Mouse (Mus musculus) urinary bladder, postnatal 4 days (tissue): ENCODE measurements at regions not wholly inside any gene's neighbourhood (a gene's known extent, or its start where the extent isn't known, plus 50 kb on each side); places are given as distances from the start of the nearest gene placed in this dataset.
"Not testable (repeated sequence)": the region's sequence is repeated elsewhere in the genome, so short reads cannot be mapped to it uniquely, and the experiment has no call there.

ENCODE experiments used
- DNase-seq, 2 experiments: peaks; one replicate each; pipeline ENCODE4 v3.0.0; 2021 to 2022; ENCODE audit warnings: low spot score in 2 of 2

GRCm38 (mm10) chr14:53723611-53724010, 530.3 kb downstream of the Dad1 start:
- not testable (repeated sequence) for DNase-seq

DNA sequence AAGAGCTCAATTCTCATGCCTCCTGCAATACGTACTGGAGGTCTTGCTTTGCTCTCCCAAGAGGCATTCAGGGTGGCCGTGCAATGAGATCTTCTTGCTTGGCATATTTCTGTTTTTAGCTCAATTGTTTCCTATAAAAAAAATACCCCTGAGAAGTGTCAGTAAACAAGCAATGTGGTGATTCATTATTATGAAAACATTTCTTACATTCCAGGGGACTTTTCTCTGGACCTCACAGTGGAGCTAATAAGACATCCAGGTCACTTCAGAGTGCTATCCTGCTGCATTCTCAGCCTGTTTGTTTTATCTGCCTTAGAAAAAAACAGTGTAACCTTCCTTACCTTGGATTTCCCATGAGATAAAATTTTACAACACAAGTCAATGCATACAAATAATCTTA, 532.0 kb downstream of the Dad1 start:
- not testable (repeated sequence) for DNase-seq

GRCm38 (mm10) chr14:53709627-53710026, 544.3 kb downstream of the Dad1 start:
- not testable (repeated sequence) for DNase-seq

DNA sequence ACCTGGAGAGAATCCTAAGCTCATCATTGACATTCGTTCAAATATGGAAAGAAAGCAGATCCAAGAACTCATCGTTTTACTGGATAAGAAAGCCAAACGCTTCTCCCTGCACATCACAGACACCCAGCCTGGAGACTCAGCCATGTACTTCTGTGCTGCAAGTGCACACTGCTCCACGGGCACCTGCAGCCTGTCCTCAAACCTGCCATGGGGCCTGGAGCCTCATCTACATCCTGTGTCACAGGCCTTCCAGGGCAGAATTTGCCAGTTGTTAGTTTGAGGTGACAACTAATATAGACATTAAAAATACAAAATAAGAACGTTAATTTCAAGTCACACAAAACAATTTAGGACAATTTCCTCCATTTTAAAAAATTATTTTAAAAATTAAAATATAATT, 549.6 kb downstream of the Dad1 start:
- not testable (repeated sequence) for DNase-seq

DNA sequence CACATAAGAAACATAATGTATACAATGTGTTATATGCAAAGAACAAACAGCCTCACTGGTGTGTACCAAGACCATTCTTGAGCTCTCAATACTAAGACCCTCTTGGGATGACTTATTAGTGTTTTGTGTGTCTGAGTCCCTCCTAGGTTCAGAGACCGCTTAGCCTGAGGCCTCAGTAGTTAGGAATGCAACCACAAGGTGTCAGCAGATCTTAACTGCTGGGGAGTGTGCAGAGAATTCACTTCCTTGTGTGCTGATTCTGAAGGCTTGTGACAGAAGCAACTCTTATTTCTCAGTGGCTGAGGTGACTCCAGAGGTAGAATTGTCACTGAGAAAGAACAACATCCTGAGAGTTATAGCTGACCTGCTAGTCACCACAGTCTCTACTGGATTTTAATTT, 550.3 kb downstream of the Dad1 start:
- DNase-seq = not testable (repeated sequence)

DNA sequence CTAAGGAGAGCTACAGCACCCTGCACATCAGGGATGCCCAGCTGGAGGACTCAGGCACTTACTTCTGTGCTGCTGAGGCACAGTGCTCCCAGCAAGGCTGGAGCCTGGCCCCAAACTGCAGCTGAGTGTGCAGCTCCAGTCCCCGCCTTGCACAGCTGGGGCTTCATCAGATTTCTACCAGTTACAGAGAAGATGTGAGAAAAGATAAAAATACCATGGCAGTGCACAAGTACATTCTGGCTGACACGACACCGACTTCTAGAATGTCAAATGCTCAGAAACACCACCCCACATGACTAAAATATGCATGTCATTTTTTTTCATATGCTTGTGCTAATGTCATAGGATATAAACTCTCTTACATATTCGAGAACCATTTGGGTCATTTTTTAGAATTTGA, 569.8 kb downstream of the Dad1 start:
- not testable (repeated sequence) for DNase-seq

GRCm38 (mm10) chr14:53683361-53684015, 570.4 kb downstream of the Dad1 start:
- not testable (repeated sequence) for DNase-seq

- not testable (repeated sequence) for DNase-seq
Measured at GRCm38 (mm10) chr14:53682679-53683078, 571.2 kb downstream of the Dad1 start.

DNA sequence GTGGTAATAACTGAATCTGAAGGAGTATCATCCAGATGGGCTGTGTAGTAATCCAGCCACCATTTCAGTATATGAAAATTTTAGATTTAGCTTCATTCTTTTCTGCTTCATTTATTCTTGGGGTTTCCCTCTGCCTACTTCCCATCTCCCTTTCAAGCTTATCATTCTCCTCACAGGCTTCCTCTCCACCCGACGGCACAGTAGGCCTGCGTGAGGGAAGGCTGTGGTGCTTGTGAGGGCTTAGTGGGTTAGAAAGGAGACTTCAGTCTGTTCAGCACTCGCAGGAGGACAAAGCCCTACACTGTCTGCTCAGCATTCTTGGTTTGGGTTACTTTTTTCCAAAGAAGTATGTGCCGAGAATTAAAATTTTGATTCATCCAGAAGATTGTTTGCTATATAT, 572.6 kb downstream of the Dad1 start:
- DNase-seq = not testable (repeated sequence)

DNA sequence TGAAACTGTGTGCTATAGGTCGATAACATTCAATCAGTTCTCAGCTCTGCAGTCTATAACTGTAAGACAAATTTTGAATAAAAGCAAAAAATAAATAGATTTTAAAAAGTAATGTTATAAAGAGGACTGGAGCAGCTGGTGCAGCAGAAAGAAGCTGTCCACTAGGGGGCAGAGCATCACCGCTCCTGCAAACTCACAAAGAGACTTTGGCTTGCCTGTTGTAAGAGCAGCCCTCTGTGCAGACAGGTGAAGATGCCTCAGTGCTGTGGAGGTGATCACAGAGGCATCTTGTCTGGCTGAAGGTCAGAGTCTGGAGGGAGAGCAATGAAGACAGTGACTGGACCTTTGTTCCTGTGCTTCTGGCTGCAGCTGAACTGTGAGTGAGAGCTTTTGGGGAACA, 588.2 kb downstream of the Dad1 start:
- DNase-seq = not testable (repeated sequence)

DNA sequence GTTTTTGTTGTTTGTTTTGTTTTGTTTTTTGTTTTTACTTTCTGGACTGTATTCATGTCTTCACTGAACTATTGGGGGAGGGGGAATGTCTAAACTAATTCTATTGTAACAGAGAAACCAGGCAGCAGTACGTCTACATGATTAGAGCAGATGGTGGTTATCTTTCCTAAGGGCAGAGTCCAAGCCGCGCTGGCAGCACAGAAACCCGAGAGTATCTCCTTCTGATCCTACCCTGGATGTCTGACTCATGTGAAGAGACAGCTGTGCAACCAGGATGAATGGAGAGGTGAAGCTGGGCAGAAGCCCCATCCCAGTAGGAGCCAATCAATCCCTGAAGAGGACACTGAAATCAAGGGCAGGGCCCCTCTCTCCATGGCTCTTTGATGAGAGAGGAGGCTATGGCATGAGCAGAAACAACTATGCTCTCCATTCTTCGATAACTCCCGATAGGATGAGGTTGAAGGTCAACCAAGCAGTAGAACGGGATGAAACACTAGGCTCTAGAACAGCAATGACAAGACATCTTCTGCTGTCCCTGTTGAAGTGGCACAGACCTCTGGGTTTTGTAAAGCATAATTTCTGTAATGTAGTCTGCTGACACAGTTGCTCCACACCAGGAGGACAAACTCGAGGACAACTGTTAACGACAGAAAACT, 591.1 kb downstream of the Dad1 start:
- DNase-seq = not testable (repeated sequence)

DNA sequence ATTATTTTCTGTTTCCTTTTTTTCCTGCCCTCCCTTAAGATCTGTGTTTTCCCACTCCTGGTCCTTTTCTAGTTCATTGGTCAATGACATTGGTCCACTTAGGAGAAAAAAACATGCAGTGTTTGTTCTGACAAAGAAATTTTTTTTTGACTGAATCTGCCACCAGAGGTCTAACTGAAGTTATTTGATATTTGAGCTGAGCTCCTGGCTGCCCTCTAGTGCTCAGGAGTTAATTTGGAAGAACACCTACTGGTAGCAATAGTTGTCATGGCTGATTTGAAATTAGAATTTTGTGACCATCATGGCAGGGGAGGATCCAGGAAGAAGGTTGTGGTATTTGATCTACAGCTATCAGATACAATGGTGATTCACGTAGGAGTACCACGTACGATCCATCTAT, 599.2 kb downstream of the Dad1 start:
- DNase-seq = not testable (repeated sequence)

GRCm38 (mm10) chr14:53651061-53651460, 602.8 kb downstream of the Dad1 start:
- not testable (repeated sequence) for DNase-seq

- not testable (repeated sequence) for DNase-seq
Measured at GRCm38 (mm10) chr14:53649189-53649588, 604.7 kb downstream of the Dad1 start.

- DNase-seq = not testable (repeated sequence)
Measured at GRCm38 (mm10) chr14:53640441-53640840, 613.5 kb downstream of the Dad1 start.

- DNase-seq = not testable (repeated sequence)
Measured at GRCm38 (mm10) chr14:53637664-53638063, 616.2 kb downstream of the Dad1 start.

- not testable (repeated sequence) for DNase-seq
Measured at GRCm38 (mm10) chr14:53635206-53635605, 618.7 kb downstream of the Dad1 start.

- not testable (repeated sequence) for DNase-seq
Measured at GRCm38 (mm10) chr14:53634320-53634979, 619.5 kb downstream of the Dad1 start.

- not testable (repeated sequence) for DNase-seq
Measured at GRCm38 (mm10) chr14:53633743-53634142, 620.2 kb downstream of the Dad1 start.

- DNase-seq = not testable (repeated sequence)
Measured at GRCm38 (mm10) chr14:53621376-53621775, 632.5 kb downstream of the Dad1 start.

DNA sequence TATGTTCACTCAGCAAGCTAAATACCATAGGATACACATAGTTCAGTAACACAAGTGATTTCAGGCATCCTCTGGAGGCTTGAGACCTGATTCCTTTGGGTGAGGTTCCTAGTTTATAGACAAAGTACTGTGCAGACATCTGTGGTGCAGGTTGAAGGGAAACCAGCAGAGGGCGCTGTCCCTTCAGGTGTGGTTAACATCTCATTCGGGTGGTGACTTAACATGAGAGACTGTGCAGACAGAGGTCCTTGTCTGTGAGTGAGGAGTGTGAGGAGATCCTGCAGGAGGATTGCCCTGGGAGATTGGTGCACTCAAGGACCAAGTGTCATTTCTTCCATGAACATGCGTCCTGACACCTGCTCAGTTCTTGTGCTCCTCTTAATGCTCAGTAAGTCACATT, 637.8 kb downstream of the Dad1 start:
- DNase-seq = not testable (repeated sequence)

- no peak for DNase-seq
Measured at GRCm38 (mm10) chr14:53614341-53614740, 639.6 kb downstream of the Dad1 start.

DNA sequence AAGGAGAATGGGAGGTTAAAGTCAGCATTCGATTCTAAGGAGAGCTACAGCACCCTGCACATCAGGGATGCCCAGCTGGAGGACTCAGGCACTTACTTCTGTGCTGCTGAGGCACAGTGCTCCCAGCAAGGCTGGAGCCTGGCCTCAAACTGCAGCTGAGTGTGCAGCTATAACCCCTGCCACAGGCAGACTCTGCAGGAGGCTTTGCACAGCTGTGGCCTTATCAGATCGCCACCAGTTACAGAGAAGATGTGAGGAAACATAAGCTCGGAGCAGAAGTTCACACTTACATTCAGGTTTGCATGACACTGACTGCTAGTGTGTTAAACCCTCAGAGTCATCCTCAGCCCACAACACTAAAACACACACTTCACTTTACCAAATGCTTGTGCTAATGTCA, 654.6 kb downstream of the Dad1 start:
- DNase-seq = not testable (repeated sequence)
